Mouse (Mus musculus): Measurements from ENCODE around the gene Exoc4.

DNA sequence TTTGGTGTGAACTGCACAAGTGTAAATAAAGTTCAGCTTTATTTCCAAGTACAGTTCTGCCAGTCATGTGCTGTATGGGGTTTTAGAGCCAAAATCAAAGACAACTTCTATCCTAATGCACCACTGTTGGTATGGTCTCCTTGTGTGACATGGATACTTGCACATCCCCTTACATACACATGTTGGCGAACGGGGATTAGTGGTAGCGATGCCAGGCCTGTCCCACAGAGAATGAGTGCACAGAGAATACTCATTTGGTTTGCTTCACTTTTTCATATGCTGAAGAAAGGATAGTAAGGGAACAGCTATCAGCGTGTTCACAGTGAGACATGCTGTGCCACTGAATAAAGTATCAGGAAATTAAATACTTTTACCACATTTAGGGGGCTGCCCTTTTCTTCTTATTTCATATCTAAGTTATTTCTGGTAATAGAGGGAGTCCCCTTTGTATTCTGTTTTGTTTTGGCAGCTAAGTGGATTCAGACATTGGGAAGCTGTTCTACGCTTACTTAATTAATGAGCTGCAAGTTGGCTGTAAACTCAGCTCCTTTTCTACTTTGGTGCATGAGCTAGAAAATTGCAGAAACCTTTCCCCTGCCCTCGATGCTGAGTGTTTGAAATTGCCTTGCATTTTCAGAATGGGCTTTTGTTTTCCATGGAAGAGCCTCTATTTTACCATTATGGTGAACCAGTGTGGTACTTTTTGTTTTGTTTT is 247.4 kb downstream of the Exoc4 start:
- no peak for TF ChIP-seq POLR2A (IDR thresholded peaks at IDR 0.05; ENCODE audit: extremely low read depth, insufficient read depth, low read length)
- TF ChIP-seq CTCF (IDR thresholded peaks at IDR 0.05; ENCODE audit: low read depth, low read length), result no peak

Data from liver, adult 2 months (tissue).